Mouse (Mus musculus) frontal cortex, postnatal 14 days (tissue): ENCODE measurements at regions not wholly inside any gene's neighbourhood (a gene's known extent, or its start where the extent isn't known, plus 50 kb on each side); places are given as distances from the start of the nearest gene placed in this dataset.

ENCODE experiments used
- DNase-seq, 2 experiments: peaks; one replicate each; pipeline ENCODE4 v3.0.0; 2022; ENCODE audit warnings: low spot score in 2 of 2

DNA sequence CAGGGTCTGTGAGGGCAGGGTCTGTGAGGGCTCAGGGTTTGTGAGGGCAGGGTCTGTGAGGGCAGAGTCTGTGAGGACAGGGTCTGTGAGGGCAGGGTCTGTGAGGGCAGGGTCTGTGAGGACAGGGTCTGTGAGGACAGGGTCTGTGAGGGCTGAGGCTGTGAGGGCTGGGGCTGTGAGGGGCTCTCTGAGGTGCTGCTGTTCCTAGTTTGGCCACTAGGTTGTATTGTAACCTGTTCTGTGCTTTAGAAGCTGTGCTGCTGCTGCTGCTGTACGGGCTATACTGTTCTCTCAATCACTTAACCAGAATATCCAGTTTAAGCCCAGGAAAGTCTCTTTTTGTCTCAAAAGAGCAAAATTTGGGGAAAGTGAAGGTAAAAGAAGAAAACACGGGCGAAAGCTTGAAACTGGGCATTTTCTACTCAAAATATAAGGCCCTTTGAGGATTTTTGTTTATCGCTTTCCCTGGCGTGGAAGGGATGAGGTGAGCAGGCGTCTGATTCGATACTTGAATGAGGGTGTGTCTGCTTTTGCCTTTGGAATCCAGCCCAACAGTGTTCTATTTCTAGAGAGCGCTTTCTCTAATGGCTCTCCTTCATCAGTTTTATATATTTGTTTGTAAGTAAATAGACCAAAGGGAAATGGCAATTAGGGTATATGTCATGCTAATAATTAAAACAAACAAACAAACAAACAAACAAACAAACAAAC, 363.8 kb upstream of the Nr5a2 start:
- no peak for DNase-seq

DNA sequence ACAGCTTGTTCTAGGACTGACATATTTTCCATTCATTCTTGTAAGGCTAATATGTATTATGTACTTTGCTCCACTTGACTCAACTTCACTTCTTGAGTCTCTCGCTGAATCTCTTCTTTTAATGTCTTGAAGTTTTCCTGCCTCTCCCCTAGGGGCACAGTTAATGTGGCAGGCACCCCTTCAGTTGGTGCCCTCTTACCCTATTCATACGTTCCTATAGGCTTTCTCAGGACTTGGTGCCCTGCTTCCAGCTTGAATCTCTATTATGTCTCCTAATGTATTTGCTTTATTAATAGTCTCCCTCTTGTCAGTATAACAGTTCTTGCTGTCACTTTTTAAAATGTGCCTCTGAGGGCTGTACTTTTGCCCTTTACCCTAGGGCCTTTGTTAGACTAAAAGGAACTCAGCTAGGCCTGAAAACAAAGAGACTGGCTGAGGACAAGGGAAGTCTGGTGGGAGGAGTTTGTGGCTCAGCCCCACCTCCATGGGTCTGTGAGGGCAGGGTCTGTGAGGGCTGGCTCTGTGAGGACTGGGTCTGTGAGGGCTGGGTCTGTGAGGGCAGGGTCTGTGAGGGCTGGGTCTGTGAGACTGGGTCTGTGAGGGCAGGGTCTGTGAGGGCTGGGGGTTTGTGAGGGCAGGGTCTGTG, 362.9 kb upstream of the Nr5a2 start:
- no peak for DNase-seq

DNA sequence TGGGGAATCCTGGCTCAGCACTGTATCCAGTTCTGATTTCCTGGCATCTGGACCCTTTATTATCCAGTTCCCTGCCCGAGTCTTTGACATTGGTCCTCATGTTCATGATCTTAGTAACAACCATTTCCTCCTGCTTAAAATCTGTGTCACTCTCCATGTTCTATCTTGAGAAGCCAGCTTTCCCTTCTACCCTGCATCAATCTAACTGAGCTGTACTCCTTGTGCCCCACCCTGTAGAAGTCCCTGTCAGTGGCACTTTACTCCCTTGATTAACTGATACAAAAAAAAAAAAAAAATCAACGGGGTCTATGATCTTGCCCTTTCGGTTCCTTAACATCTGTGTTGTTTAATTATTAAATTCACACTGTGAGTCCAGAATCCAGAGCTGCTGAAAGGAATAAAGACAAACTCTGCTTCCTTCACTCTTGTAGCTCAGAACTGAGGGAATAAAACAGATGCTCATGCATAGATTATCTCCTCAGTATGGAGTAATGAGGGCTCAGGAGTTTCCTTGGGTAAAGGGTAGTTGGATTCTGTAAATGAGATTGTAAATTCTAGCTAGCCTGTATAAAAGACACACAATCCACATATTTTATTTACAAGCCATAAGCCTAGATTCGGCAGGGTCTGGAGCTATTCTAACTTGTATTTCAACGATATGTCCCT, 342.6 kb upstream of the Nr5a2 start:
- no peak for DNase-seq

DNA sequence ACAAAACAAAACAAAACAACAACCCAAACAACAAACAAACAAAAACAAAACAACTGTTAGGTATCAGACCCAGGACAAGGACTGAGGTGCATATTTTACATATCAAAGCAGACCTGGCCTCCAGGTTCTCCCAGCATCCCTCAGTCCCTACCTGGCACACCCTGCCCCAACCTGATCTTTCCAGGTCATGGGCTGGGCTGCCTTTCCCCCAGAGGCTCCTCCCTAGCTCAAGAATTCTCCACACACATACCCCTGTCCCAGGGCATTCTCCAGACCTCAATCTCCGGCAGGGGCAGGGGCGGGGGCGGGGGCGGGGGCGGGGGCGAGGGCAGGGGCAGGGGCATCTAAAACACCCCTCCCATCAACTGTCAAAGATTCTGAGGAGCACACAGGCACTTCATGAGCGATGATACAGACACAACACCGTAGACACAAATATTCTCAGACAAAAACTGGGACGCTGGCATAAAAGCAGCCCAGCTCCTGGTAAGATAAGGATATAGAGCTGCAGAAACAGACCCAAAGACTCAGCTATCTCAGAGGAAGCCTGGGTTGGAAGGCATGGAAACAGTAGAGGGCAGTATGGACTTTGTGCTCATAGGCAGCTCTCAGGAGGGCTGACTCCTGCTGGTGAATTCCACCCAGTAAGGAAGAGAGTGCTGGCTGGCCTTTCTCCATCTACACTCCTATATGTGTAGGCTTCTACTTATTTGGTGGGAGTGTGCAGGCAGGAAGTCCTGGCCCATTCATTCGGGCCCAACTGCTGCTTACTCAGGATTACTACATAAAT, 337.7 kb upstream of the Nr5a2 start:
- no peak for DNase-seq

DNA sequence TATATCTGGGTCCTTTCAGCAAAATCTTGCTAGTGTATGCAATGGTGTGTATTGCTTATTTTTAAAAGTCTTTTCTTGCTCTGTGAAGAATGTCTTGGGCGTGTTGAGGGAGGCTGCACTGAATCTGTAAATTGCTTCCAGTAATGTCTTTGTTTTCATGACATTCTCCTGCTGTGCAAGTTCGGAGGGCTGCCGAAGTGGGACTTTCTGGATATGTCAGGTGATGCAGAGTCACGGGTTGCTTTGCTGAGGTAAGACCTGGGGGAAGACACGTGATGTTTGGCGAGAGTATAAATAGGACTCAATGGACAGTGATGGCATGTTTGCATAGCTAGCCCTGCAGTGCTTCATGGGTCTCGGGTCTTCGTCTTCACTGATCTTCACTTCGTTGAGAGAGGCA, 329.2 kb upstream of the Nr5a2 start:
- no peak for DNase-seq

DNA sequence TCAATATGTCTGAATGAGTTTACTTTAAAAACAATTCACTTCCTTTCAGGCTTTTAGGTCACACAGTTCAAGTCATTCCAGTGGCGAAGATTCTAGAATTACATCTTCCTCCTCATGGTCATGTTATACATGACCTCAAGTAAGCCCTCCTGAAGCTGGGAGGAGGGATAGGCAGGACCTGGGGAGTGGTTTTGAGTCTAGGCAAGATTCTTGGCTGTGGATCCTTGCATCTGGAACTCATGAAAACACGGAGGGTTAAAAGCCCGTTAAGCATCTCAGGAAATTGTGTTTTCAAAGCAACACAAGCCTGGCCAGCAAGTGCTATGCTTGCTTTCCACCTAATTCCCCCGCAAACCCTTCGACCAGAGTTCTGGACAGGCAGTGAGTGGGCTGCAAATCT, 323.0 kb upstream of the Nr5a2 start:
- no peak for DNase-seq

DNA sequence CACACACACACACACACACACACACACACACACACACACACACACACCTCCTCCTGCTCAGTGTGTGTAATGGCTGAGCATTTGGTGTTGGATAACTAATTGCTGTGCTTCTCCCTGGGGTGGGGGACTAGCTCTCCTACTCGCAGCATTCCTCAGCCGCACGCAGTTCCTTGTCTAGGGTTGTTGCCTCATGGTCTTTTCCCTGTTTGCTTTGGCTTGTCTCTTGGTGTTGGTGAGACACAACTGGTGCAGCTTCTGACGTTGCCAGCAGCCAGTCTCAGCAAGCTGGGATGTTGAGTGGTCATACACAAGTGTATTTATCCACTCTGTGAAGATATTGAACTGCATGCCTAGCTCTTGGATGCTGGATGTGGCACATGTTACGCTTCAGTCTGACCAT, 322.2 kb upstream of the Nr5a2 start:
- no peak for DNase-seq

GRCm38 (mm10) chr1:137280391-137281386, 320.4 kb upstream of the Nr5a2 start:
- DNase-seq = no peak

DNA sequence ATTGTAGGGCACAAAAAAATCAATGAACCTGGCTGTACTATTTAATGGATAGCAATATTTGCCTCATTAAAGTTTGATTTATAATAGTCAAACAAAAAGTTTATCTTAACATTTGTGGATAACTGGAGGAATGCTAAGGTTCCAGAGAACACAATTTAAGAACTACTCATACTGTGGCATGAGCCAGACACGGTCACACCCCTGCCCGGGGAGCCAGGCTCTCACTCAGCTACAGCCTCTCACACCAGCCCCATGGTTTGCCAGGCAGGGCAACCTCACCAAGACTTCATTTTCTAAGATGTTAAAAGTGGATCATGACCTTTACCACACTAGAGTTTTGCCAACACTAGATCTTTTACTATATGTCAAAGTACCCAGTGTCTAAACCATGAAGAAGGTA, 319.7 kb upstream of the Nr5a2 start:
- no peak for DNase-seq

- no peak for DNase-seq
Observed at GRCm38 (mm10) chr1:137270659-137271612, 310.7 kb upstream of the Nr5a2 start.

DNA sequence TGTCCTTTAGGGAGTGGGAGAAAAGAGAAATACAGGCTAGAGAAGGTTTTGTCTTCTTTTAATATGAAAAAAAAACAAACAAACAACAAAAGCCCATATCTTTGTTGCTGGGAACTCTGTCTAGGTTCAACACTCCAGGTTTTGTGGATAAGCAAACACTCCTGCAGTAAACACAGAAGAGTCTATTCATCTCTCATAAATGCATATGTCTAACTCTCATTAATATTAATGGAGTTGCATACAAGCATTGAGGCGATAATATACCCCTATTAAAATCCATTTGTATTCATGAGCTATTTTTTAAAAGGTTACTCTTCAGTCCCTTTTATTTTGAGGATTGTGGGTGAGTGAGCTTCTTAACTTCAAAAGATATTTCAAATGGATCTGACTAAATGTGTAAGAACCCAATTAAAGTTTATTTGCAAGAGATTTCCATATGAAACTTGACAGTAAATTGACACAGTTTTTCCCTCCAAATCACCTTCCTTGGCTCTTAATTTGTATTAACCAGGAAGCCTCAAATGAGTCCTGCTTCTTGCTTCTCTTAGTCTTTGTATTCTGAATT, 302.6 kb upstream of the Nr5a2 start:
- no peak for DNase-seq

DNA sequence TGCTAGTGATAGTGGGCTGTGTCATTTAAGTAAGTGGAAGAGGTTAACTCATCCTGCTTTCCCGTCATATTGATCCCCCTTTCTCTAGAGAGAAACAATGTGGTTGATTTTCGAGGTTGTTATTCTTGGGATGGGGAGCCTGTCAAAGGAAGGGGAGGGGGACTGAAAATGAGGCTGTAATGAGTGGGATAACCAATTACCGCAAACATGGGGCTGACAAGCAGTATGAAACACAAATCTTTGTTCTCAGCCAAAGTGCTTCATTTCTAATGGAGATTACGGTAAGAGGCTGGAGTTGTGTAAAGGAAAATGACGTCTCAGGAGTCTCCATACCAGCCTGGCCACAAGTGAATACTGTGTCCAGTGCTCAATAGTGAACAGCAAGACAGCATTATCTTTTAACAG, 301.9 kb upstream of the Nr5a2 start:
- DNase-seq = no peak

DNA sequence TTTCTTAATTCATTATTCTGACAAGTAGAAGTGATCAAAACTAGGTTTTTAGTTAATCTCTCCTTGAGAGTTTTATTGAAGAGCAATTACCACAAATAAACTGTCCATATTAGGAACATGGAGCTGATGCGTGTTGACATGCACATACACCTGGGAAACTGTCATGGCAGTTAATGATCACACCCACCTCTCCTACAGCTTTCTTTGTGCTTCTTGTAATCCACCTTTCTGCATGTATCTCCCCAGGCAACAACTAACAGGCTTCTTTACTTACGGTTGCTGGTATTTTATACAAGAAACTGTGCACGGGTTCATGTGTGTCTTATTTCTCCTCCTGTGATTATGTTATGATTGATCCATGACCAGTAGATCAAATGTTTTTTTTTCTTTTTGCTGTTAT, 296.0 kb upstream of the Nr5a2 start:
- no peak for DNase-seq

DNA sequence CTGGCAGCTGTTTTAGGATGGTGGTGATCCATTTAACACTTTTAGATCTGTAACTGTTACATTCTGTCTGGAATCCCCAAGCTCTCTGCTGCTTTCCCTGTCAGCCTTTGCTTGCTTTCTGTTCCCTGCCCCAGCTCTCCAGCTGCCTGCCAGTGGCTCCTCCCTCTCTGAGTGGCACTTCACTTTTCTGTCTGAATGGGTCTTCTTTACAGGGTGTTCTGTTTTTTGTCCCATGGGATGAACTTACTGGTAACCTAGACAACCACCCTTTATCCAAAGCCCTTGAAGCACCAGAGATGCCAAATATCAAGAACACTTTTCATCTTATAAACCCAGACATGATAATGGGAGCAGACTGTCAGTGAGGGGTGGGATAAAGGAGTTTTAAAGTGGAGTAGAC, 294.8 kb upstream of the Nr5a2 start:
- no peak for DNase-seq

- DNase-seq = no peak
Observed at GRCm38 (mm10) chr1:137254634-137255033, 294.4 kb upstream of the Nr5a2 start.

DNA sequence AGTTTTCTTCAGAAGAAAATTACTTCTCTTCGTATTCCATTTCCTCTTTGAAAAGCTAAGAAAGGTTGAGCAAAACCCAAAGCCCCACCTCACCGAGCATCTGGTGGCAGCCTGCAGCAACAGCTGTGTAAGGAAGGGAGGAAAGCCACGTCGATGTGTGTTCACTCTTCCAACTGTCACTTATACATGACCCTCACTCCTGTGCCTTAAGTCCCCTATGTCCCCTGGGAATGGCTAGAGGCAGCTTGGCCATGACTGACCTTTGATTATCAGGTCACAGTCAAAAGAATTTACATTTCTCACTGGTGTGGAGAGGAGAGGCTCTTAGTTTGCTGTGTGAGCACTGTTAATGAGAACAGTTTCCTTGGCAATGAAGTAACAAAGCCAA, 266.8 kb upstream of the Nr5a2 start:
- DNase-seq = no peak

DNA sequence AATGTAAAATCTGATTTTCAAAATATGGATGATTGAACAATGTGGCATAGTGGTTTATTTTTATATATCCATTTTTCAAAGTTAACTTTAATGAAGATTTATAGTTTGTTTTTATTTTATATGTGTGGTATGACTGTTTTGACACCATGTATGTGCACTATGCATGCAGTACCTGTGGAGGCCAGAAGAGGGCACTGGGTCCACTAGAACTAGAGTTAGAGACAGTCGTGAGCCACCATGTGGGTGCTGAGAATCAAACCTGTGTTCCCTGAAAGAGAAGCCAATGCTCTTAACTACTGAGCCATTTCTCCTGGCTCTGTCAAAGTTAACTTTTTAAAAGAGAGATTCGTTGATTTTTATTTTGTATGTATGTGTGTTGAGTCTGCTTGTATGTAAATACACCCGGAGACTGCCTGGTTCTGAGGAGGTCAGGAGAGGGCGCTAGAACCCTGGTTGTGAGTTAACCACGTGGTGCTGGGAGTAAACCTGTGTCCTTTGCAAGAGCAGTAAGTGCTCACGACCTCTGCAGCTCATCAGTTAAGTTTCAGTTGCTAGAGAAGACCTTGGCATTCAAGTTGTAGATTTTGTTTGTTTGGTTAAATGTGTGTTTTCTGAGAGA, 266.3 kb upstream of the Nr5a2 start:
- DNase-seq = no peak

GRCm38 (mm10) chr1:137225418-137225817, 265.2 kb upstream of the Nr5a2 start:
- DNase-seq = peak in 1 of 2 experiments; percentile 24

GRCm38 (mm10) chr1:137223052-137223451, 262.8 kb upstream of the Nr5a2 start:
- DNase-seq = no peak
